In genomic region chr17:24881738-24882440, GRCm38 (mm10) we compare ENCODE assay signal across 8 mouse cellular contexts. TPM values are rescaled to one million over a fixed set of nuclear protein-coding genes. Genes with fewer than 3 reads are reported as not detected.
A peak's percentile ranks its signal among the peaks of the same experiment; 100 is the strongest.
DNase-seq lines count a peak whose midpoint lies in the region; ATAC-seq and TF ChIP-seq lines count a peak whose summit lies in the region.
"Had no signal": no experiment of that assay in that cellular context is flagged by ENCODE, and none has a peak within 500 bp of the region (broad histone marks: within the 10 kb centered on the region; RNA-seq: fewer than 3 reads in every experiment).

No protein-coding gene starts in this region.

- H3K9me3 ChIP-seq in kidney, embryonic 15.5 days (replicated peaks) = no peaks in the 10 kb centered on the region
- no peaks in the 10 kb centered on the region for H3K9me3 ChIP-seq in ES-E14 (ENCODE audit: control insufficient read depth, insufficient read depth, low read depth, low read length)

- no peak overlapping the region for H3K4me2 ChIP-seq in kidney, embryonic 15.5 days

- no peak overlapping the region for H3K9ac ChIP-seq in kidney, embryonic 15.5 days
- no peak overlapping the region for H3K9ac ChIP-seq in ES-E14 (ENCODE audit: insufficient read depth, low read depth, low read length, poor library complexity, severe bottlenecking)

- in situ Hi-C loops in ES-E14 (cut with MboI; ENCODE audit: low sequenced_read_pairs in 2 of 2, unreplicated experiment in 2 of 2) = no loop called here

- DNase-seq in kidney, adult 11 months = peak; percentile 53
- DNase-seq in A20 (ENCODE audit: low read depth, low spot score) (peak; percentile 59), ES-E14 (ENCODE audit: low read depth, low spot score) (no peak)
- DNase-seq in induced T-regulatory cell, adult 2 months (ENCODE audit: low read depth) = peak; percentile 53
- DNase-seq in yolk sac, embryonic 10.5 days (ENCODE audit: low spot score) = no peak
- DNase-seq in frontal cortex, postnatal 25 days (ENCODE audit: low spot score in 2 of 2) = no peak

- H3K4me3 ChIP-seq in kidney, embryonic 15.5 days (replicated peaks) = no peak overlapping the region
- peak overlapping the region in 1 of 2 experiments; percentile 24; a peak in 1 of 4 replicates for H3K4me3 ChIP-seq in ES-E14 (ENCODE audit: insufficient read depth in 1 of 2, low read depth in 1 of 2, low read length in 2 of 2, poor library complexity in 1 of 2, severe bottlenecking in 1 of 2)

- 44% methylated on average over 7 of the region's 7 CpGs for WGBS in kidney, embryonic 15.5 days

- ATAC-seq in kidney, embryonic 15.5 days (replicated peaks; ENCODE audit: low FRiP score) = no peak

- H3K27me3 ChIP-seq in kidney, embryonic 15.5 days = no peaks in the 10 kb centered on the region

- no peak overlapping the region for H3K27ac ChIP-seq in kidney, embryonic 15.5 days
- no peak overlapping the region for H3K27ac ChIP-seq in ES-E14 (ENCODE audit: insufficient read depth, low read depth, low read length, poor library complexity, severe bottlenecking)
- H3K27ac ChIP-seq: macrophage had no signal

- H3K36me3 ChIP-seq in kidney, embryonic 15.5 days = peaks cover 24% of the 10 kb centered on the region
- peaks cover 16% of the 10 kb centered on the region; the same call in 1 of the 2 replicates for H3K36me3 ChIP-seq in ES-E14 (ENCODE audit: control insufficient read depth, insufficient read depth, low read length, poor library complexity, severe bottlenecking)

- peaks cover 22% of the 10 kb centered on the region for H3K4me1 ChIP-seq in kidney, embryonic 15.5 days
- H3K4me1 ChIP-seq in ES-E14 (ENCODE audit: control insufficient read depth in 2 of 2, insufficient read depth in 2 of 2, low read length in 2 of 2, poor library complexity in 1 of 2) = peaks cover 3 to 24% of the 10 kb centered on the region in 2 experiments; a peak in 2 of 4 replicates

TF ChIP-seq in ES-E14, 5 proteins besides CTCF, POLR2A, EP300 and RAD21:
- TF ChIP-seq ZC3H11A (IDR thresholded peaks at IDR 0.05; ENCODE audit: borderline replicate concordance, low read depth, low read length) = 0 out of 2 replicates have a peak, but pooled peaks have one; percentile 11
- TF ChIP-seq MAFK (IDR thresholded peaks at IDR 0.05; ENCODE audit: insufficient read depth, low read depth, low read length) = no peak
- TF ChIP-seq HCFC1 (IDR thresholded peaks at IDR 0.05; ENCODE audit: borderline replicate concordance, insufficient read depth, low read length) = no peak
TF ChIP-seq in ES-E14: peak in this region for 1.

RNA-seq across cellular contexts. Expression of gene Nubp2, which starts 4.3 kb away (rescaled TPM):
- polyA plus RNA-seq in kidney, embryonic 15.5 days (2015; fragmentation: Nextera tagmentation; extraction: Ambion mirVana) = 54.2 and 57.8 TPM in 2 replicates
- total RNA-seq in ES-E14 (2012; rRNA removed) = 85.8 and 118 TPM in 2 replicates

RNA-seq across cellular contexts. Expression of gene Spsb3, which starts 4.6 kb away (rescaled TPM):
- polyA plus RNA-seq in kidney, embryonic 15.5 days (2015; fragmentation: Nextera tagmentation; extraction: Ambion mirVana) = 40.6 and 43.7 TPM in 2 replicates
- 34.2 and 37.1 TPM in 2 replicates for total RNA-seq in ES-E14 (2012; rRNA removed)

RNA-seq across cellular contexts. Expression of gene Eme2, which starts 13.0 kb away (rescaled TPM):
- polyA plus RNA-seq in kidney, embryonic 15.5 days (2015; fragmentation: Nextera tagmentation; extraction: Ambion mirVana) = 31.5 and 33.1 TPM in 2 replicates
- total RNA-seq in ES-E14 (2012; rRNA removed) = 21.8 and 33.7 TPM in 2 replicates

RNA-seq across cellular contexts. Expression of gene Mrps34, which starts 13.0 kb away (rescaled TPM):
- 94.0 and 105 TPM in 2 replicates for polyA plus RNA-seq in kidney, embryonic 15.5 days (2015; fragmentation: Nextera tagmentation; extraction: Ambion mirVana)
- 36.1 and 39.6 TPM in 2 replicates for total RNA-seq in ES-E14 (2012; rRNA removed)

RNA-seq across cellular contexts. Expression of gene Nme3, which starts 14.4 kb away (rescaled TPM):
- 77.2 and 80.0 TPM in 2 replicates for polyA plus RNA-seq in kidney, embryonic 15.5 days (2015; fragmentation: Nextera tagmentation; extraction: Ambion mirVana)
- 59.4 and 84.1 TPM in 2 replicates for total RNA-seq in ES-E14 (2012; rRNA removed)

Comparison
In these comparisons a context has a peak if more than half of its experiments do, and no peak if none do; other contexts are left out.
1. DNase-seq: peak in kidney, adult 11 months (single experiment), A20 (single experiment) and induced T-regulatory cell, adult 2 months (single experiment); none in ES-E14 (single experiment), yolk sac, embryonic 10.5 days (single experiment) and frontal cortex, postnatal 25 days (0 of 2).